Mouse (Mus musculus) cortical plate, adult 2 months (tissue): ENCODE measurements at regions not wholly inside any gene's neighbourhood (a gene's known extent, or its start where the extent isn't known, plus 50 kb on each side); places are given as distances from the start of the nearest gene placed in this dataset.

Experiments used
- H3K27ac ChIP-seq: fragments of 200-500 bp; 2 replicates; pipeline ENCODE4 v1.5.1; 2012; ENCODE audit warnings: low read length, control low read depth, inconsistent platforms; ENCODE audit not compliant: insufficient read depth
- H3K4me1 ChIP-seq: fragments of 200-500 bp; 2 replicates; pipeline ENCODE4 v1.6.1; 2011; ENCODE audit warnings: low read length; ENCODE audit not compliant: control insufficient read depth, insufficient read depth
- H3K4me3 ChIP-seq: fragments of 200-500 bp; 2 replicates; pipeline ENCODE4 v1.5.1; 2011; ENCODE audit warnings: mild to moderate bottlenecking, low read length, control low read depth; ENCODE audit not compliant: insufficient read depth
- CTCF ChIP-seq: fragments of 200-500 bp; IDR thresholded peaks from 2 replicates; pipeline ENCODE4 v1.5.1; 2011; ENCODE audit warnings: mild to moderate bottlenecking, control low read depth, low read length; ENCODE audit not compliant: insufficient read depth; ENCODE audit errors: extremely low read depth
- POLR2A ChIP-seq: fragments of 200-500 bp; IDR thresholded peaks from 2 replicates; pipeline ENCODE4 v1.6.1; 2011; ENCODE audit warnings: mild to moderate bottlenecking, low read length, control low read depth; ENCODE audit not compliant: insufficient read depth; ENCODE audit errors: extremely low read depth

GRCm38 (mm10) chr8:116243493-116243892, 261.3 kb upstream of the Dynlrb2 start:
- no peak for TF ChIP-seq CTCF
- TF ChIP-seq POLR2A = no peak
- H3K4me1 ChIP-seq = no peaks in the 10 kb centered on the region

GRCm38 (mm10) chr8:116242972-116243371, 261.8 kb upstream of the Dynlrb2 start:
- H3K4me1 ChIP-seq = no peaks in the 10 kb centered on the region
- no peak overlapping the region for H3K27ac ChIP-seq
- H3K4me3 ChIP-seq = no peak overlapping the region
- TF ChIP-seq CTCF = no peak
- TF ChIP-seq POLR2A = no peak

More at GRCm38 (mm10) chr8:116243493-116243892, 261.3 kb upstream of the Dynlrb2 start:
- H3K4me3 ChIP-seq = no peak overlapping the region
- H3K27ac ChIP-seq = no peak overlapping the region

GRCm38 (mm10) chr8:116241987-116242242, 262.9 kb upstream of the Dynlrb2 start:
- Histone ChIP-seq H3K4me1 (no peaks in the 10 kb centered on the region), H3K27ac (no peak overlapping the region), H3K4me3 (no peak overlapping the region)
- TF ChIP-seq CTCF (no peak), POLR2A (no peak)

- no peaks in the 10 kb centered on the region for H3K4me1 ChIP-seq
- TF ChIP-seq CTCF (no peak), POLR2A (no peak)
- H3K27ac ChIP-seq = no peak overlapping the region
- H3K4me3 ChIP-seq = no peak overlapping the region
Observed at GRCm38 (mm10) chr8:116241146-116241986, 263.4 kb upstream of the Dynlrb2 start.

- TF ChIP-seq POLR2A = no peak
- no peak for TF ChIP-seq CTCF
- H3K4me3 ChIP-seq = no peak overlapping the region
- H3K27ac ChIP-seq = no peak overlapping the region
- H3K4me1 ChIP-seq = no peaks in the 10 kb centered on the region
Observed at GRCm38 (mm10) chr8:116238670-116239069, 266.1 kb upstream of the Dynlrb2 start.

- TF ChIP-seq POLR2A = no peak
- no peak for TF ChIP-seq CTCF
Observed at GRCm38 (mm10) chr8:116237561-116238100, 267.1 kb upstream of the Dynlrb2 start.

GRCm38 (mm10) chr8:116229654-116230136, 275.1 kb upstream of the Dynlrb2 start:
- Histone ChIP-seq H3K4me1 (no peaks in the 10 kb centered on the region), H3K4me3 (no peak overlapping the region), H3K27ac (no peak overlapping the region)
- TF ChIP-seq POLR2A = no peak
- no peak for TF ChIP-seq CTCF

More at GRCm38 (mm10) chr8:116237561-116238100, 267.1 kb upstream of the Dynlrb2 start:
- no peaks in the 10 kb centered on the region for H3K4me1 ChIP-seq
- H3K27ac ChIP-seq = no peak overlapping the region
- no peak overlapping the region for H3K4me3 ChIP-seq

- Histone ChIP-seq H3K4me3 (no peak overlapping the region), H3K4me1 (no peaks in the 10 kb centered on the region), H3K27ac (no peak overlapping the region)
- TF ChIP-seq CTCF = no peak
- no peak for TF ChIP-seq POLR2A
Observed at GRCm38 (mm10) chr8:116227003-116227402, 277.8 kb upstream of the Dynlrb2 start.

GRCm38 (mm10) chr8:116223235-116223634, 281.5 kb upstream of the Dynlrb2 start:
- Histone ChIP-seq H3K27ac (no peak overlapping the region), H3K4me3 (no peak overlapping the region), H3K4me1 (no peaks in the 10 kb centered on the region)
- TF ChIP-seq POLR2A = no peak
- TF ChIP-seq CTCF = no peak

GRCm38 (mm10) chr8:116215909-116216308, 288.9 kb upstream of the Dynlrb2 start:
- Histone ChIP-seq H3K4me1 (no peaks in the 10 kb centered on the region), H3K4me3 (no peak overlapping the region), H3K27ac (no peak overlapping the region)
- TF ChIP-seq CTCF (no peak), POLR2A (no peak)
